Mouse (Mus musculus) limb, embryonic 10.5 days (tissue): Measurements from ENCODE around the gene Syngr3. TPM values are rescaled to one million over a fixed set of nuclear protein-coding genes. Genes with fewer than 3 reads are reported as not detected.

ENCODE experiments used
- DNase-seq: peaks from one replicate; pipeline ENCODE4 v3.0.0-alpha.2; 2017; ENCODE audit warnings: low spot score
- H3K27ac ChIP-seq: fragments of 300-500 bp; sonication (generic); 2 replicates; pipeline ENCODE4 v1.5.1; 2016; ENCODE audit warnings: mild to moderate bottlenecking
- H3K27me3 ChIP-seq: fragments of 300-500 bp; sonication (generic); 2 replicates; pipeline ENCODE4 v1.6.1; 2016; ENCODE audit warnings: low read depth, mild to moderate bottlenecking; ENCODE audit not compliant: poor library complexity, severe bottlenecking
- H3K36me3 ChIP-seq: fragments of 300-500 bp; sonication (generic); 2 replicates; pipeline ENCODE4 v1.6.1; 2016; ENCODE audit warnings: mild to moderate bottlenecking, moderate library complexity
- H3K4me1 ChIP-seq: fragments of 300-500 bp; sonication (generic); 2 replicates; pipeline ENCODE4 v1.6.1; 2016
- H3K4me3 ChIP-seq: fragments of 300-500 bp; sonication (generic); 2 replicates; pipeline ENCODE4 v1.5.1; 2016; ENCODE audit warnings: mild to moderate bottlenecking, moderate library complexity
- H3K9me3 ChIP-seq: fragments of 300-500 bp; sonication (generic); replicated peaks from 2 replicates; pipeline ENCODE4 v1.6.1; 2016; ENCODE audit warnings: mild to moderate bottlenecking
- WGBS: fragments of 180-500 bp; shearing (Covaris S2); methylation state at CpG from one replicate; pipeline ENCODE4 v1.1.7; 2016; 5-methylcytosine and 5-hydroxymethylcytosine counted together
- polyA plus RNA-seq: library from polyadenylated mRNA; unstranded; fragments of >200 nt; fragmentation: Nextera tagmentation; extraction: Ambion mirVana; gene quantifications from 2 replicates; pipeline ENCODE4 v1.2.1, GENCODE M21; 2016

The Syngr3 gene
- polyA plus RNA-seq, 1 experiment from 2014 or later = 7.0 TPM

DNA sequence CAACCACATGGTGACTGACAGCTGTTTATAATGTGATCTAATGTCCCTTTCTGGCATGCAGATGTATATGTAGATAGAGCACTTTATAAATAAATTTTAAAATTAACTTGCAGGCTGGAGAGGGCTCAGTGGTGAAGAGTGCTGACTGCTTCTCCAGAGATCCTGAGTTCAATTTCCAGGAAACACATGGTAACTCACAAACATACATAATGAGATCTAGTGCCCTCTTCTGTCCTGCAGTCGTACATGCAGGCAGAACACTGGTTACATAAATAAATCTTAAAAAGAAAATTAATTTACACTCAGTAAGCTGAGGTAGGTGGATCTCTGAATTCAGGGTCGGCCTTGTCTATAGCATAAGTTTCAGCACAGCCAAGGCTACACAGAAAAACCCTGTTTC is 18.9 kb upstream of the Syngr3 start:
- Histone ChIP-seq H3K4me1 (peaks cover 18% of the 10 kb centered on the region), H3K36me3 (peaks cover 25% of the 10 kb centered on the region), H3K4me3 (no peak overlapping the region), H3K9me3 (no peaks in the 10 kb centered on the region), H3K27me3 (no peaks in the 10 kb centered on the region), H3K27ac (no peak overlapping the region)
- 40% methylated on average over 2 of the region's 2 CpGs for WGBS
- DNase-seq = no peak

DNA sequence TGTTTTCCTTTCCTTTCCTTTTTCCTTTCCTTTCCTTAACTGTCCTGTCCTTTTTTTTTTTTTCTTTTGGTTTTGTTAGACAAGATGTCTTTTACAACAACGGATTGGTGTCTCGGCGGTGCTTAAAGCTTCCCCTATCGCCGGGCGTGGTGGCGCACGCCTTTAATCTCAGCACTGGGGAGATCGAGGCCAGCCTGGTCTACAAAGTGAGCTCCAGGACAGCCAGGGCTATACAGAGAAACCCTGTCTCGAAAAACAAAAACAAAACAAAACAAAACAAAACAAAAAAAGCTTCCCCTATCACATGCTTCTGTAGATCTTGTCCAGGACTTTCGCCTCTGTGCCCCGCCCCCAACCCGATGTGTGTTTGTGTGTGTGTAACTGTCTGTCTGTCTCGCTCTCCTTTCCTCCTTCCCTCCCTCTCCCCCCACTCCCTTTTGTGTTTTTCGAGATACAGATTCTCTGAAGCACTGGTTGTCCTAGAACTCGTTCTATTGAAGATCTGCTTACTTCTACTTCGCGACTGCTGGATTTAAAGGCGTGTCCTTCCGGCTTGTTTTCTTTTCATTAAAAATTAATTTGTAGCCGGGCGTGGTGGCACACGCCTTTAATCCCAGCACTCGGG is 18.2 kb upstream of the Syngr3 start:
- Histone ChIP-seq H3K4me3 (peak overlapping the region; percentile 77), H3K27ac (peak overlapping the region; percentile 85; the same call in 1 of the 2 replicates), H3K27me3 (no peaks in the 10 kb centered on the region), H3K36me3 (peaks cover 31% of the 10 kb centered on the region), H3K9me3 (no peaks in the 10 kb centered on the region), H3K4me1 (peaks cover 18% of the 10 kb centered on the region)
- 7% methylated on average over 24 of the region's 24 CpGs for WGBS
- no peak for DNase-seq

GRCm38 (mm10) chr17:24706982-24707800 is 17.4 kb upstream of the Syngr3 start, which contains the start of gene Tbl3:
Gene Tbl3, minus strand, starts transcription at chr17:24707660.
- peak; percentile 98 for DNase-seq
- 6% methylated on average over 32 of the region's 32 CpGs for WGBS
- H3K4me1 ChIP-seq = peaks cover 18% of the 10 kb centered on the region

DNA sequence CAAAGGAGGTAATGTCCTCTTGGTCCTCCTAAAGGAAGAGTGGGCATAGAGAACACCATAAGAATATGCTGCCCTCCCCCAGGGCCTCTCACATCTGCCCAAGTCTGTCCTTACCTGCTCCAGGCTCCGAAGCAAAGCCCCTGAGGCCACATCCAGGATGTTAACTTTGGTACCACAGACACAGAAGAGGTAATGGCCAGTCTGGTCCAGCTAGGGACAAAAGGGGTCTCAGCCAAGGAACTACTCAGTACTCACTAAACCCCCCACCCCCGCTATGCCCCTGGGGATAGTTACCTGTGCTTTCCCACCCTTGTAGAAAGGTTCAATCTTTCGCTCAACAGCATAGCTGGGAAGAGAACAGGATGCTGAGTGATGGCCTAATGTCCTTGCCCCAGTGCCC is 16.1 kb upstream of the Syngr3 start:
- H3K27ac ChIP-seq = no peak overlapping the region
- H3K9me3 ChIP-seq = no peaks in the 10 kb centered on the region
- H3K27me3 ChIP-seq = no peaks in the 10 kb centered on the region
- H3K36me3 ChIP-seq = peaks cover 51% of the 10 kb centered on the region
- peak overlapping the region; percentile 77 for H3K4me3 ChIP-seq
- no peak for DNase-seq
- 94% methylated on average over 3 of the region's 3 CpGs for WGBS
- H3K4me1 ChIP-seq = peaks cover 18% of the 10 kb centered on the region

More at GRCm38 (mm10) chr17:24706982-24707800, 17.4 kb upstream of the Syngr3 start, which contains the start of gene Tbl3:
- Histone ChIP-seq H3K36me3 (peaks cover 38% of the 10 kb centered on the region), H3K4me3 (peak within 1 kb of the TSS; percentile 77), H3K9me3 (no peaks in the 10 kb centered on the region), H3K27me3 (no peaks in the 10 kb centered on the region), H3K27ac (peak within 1 kb of the TSS; percentile 85)

GRCm38 (mm10) chr17:24701251-24701650 is 11.5 kb upstream of the Syngr3 start:
- Histone ChIP-seq H3K9me3 (no peaks in the 10 kb centered on the region), H3K4me3 (no peak overlapping the region), H3K27me3 (0 out of 2 replicates have a peak, but pooled peaks cover 5% of the 10 kb centered on the region), H3K36me3 (peaks cover 71% of the 10 kb centered on the region), H3K27ac (no peak overlapping the region), H3K4me1 (peaks cover 21% of the 10 kb centered on the region)
- DNase-seq = no peak
- WGBS = 93% methylated on average over 9 of the region's 9 CpGs

- H3K27me3 ChIP-seq = 0 out of 2 replicates have a peak, but pooled peaks cover 5% of the 10 kb centered on the region
- 77% methylated on average over 2 of the region's 2 CpGs for WGBS
- H3K27ac ChIP-seq = no peak overlapping the region
- no peak overlapping the region for H3K4me3 ChIP-seq
- H3K9me3 ChIP-seq = no peaks in the 10 kb centered on the region
- H3K36me3 ChIP-seq = peaks cover 55% of the 10 kb centered on the region
- H3K4me1 ChIP-seq = peaks cover 24% of the 10 kb centered on the region
- DNase-seq = no peak
These were observed 9.7 kb upstream of the Syngr3 start for GRCm38 (mm10) chr17:24699473-24699872.

GRCm38 (mm10) chr17:24698715-24699114 is 9.0 kb upstream of the Syngr3 start:
- Histone ChIP-seq H3K4me1 (peaks cover 29% of the 10 kb centered on the region), H3K4me3 (no peak overlapping the region), H3K9me3 (no peaks in the 10 kb centered on the region), H3K27me3 (0 out of 2 replicates have a peak, but pooled peaks cover 5% of the 10 kb centered on the region), H3K27ac (no peak overlapping the region), H3K36me3 (peaks cover 53% of the 10 kb centered on the region)
- WGBS = 70% methylated on average over 9 of the region's 9 CpGs
- no peak for DNase-seq

- Histone ChIP-seq H3K4me3 (no peak overlapping the region), H3K27me3 (0 out of 2 replicates have a peak, but pooled peaks cover 5% of the 10 kb centered on the region), H3K4me1 (peaks cover 29% of the 10 kb centered on the region), H3K9me3 (no peaks in the 10 kb centered on the region), H3K36me3 (peaks cover 52% of the 10 kb centered on the region), H3K27ac (no peak overlapping the region)
- DNase-seq = no peak
- 29% methylated on average over 5 of the region's 5 CpGs for WGBS
These were observed 8.2 kb upstream of the Syngr3 start for GRCm38 (mm10) chr17:24697985-24698384.

- peak within 1 kb of the TSS; percentile 93 for H3K27ac ChIP-seq
- DNase-seq = peak; percentile 91
- no peaks in the 10 kb centered on the region for H3K9me3 ChIP-seq
- peak within 1 kb of the TSS; percentile 85 for H3K4me3 ChIP-seq
- under 1% methylated on average over 69 of the region's 76 CpGs for whole genome bisulfite sequencing
- H3K4me1 ChIP-seq = peaks cover 29% of the 10 kb centered on the region
- peaks cover 45% of the 10 kb centered on the region for H3K36me3 ChIP-seq
- H3K27me3 ChIP-seq = peaks cover 18% of the 10 kb centered on the region
These were observed 6.4 kb upstream of the Syngr3 start, which contains the start of the genes Gfer and Noxo1 for GRCm38 (mm10) chr17:24696011-24696697. Gene Gfer, minus strand, starts transcription at chr17:24696156. Gene Noxo1, plus strand, starts transcription at chr17:24696234.

GRCm38 (mm10) chr17:24695326-24696010 is 5.7 kb upstream of the Syngr3 start:
- Histone ChIP-seq H3K9me3 (no peaks in the 10 kb centered on the region), H3K27me3 (peaks cover 25% of the 10 kb centered on the region), H3K36me3 (peaks cover 38% of the 10 kb centered on the region), H3K27ac (peak overlapping the region; percentile 93), H3K4me3 (peak overlapping the region; percentile 85), H3K4me1 (peaks cover 29% of the 10 kb centered on the region)
- no peak for DNase-seq
- 7% methylated on average over 50 of the region's 51 CpGs for WGBS

DNA sequence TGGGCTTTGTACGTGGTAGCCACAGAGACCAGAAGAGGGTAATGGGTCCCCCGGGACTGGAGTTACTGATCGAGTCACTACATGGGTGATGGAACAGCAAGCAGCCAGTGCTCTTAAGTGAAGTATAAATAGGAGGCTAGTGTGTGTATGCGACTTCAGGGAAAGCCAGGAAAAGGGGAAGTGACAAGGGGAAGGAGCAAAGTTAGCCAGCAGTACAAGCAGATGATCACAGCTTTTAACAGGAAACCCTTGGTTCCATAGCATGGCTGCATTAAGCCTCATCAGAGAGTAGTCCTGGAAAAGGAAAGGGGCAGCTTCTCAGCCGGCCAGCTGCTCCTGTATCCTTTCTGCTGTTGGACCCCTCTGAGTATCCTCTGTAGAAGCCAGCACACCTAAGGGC is 2.6 kb upstream of the Syngr3 start:
- Histone ChIP-seq H3K27ac (no peak overlapping the region), H3K27me3 (peaks cover 51% of the 10 kb centered on the region), H3K9me3 (no peaks in the 10 kb centered on the region), H3K4me1 (peaks cover 39% of the 10 kb centered on the region), H3K4me3 (no peak overlapping the region), H3K36me3 (peaks cover 22% of the 10 kb centered on the region)
- DNase-seq = no peak
- WGBS = 92% methylated on average over 5 of the region's 5 CpGs

- Histone ChIP-seq H3K27ac (no peak overlapping the region), H3K4me3 (peak overlapping the region; percentile 46), H3K36me3 (peaks cover 9% of the 10 kb centered on the region), H3K27me3 (peaks cover 64% of the 10 kb centered on the region), H3K4me1 (peaks cover 26% of the 10 kb centered on the region), H3K9me3 (no peaks in the 10 kb centered on the region)
- no peak for DNase-seq
- WGBS = 20% methylated on average over 23 of the region's 23 CpGs
These were observed 2.2 kb downstream of the Syngr3 start for GRCm38 (mm10) chr17:24687599-24687998.
